Mouse (Mus musculus): ENCODE results near the gene Ythdf1.

Ythdf1 gene

DNA sequence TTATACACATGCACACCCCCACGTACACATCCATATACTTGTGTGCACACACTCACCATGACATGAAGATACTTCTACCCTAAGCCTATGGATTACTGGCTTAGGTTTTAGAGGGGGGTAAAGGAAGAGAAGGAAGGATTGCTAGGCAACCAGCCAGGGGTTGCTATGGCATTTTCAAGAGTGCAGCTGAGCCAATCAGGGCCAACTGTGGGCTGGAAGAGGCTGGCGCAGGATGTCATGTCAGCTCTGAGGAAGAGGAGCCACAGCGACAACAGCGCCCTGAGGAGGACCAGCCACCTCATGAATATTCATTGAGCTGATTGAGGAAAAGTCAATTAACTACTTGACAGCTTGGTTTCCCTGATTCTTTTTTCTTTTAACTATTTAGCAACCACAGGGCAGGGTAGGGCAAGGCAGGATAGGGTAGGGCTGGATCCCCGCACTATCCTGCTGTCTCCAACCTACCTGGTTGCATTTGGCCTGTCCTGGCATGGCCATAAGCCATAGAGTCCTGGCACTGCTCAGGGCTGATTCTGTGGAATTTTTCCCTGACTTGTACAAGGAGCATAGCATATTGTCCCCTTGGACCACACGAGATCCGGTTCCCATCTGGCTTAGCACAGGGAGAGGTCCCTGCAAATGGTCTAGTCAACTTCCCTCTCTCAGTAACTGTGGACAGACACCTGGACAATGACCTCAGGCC lies 41.2 kb downstream of the Ythdf1 start:
- no peak for DNase-seq (ENCODE audit: low spot score)

DNA sequence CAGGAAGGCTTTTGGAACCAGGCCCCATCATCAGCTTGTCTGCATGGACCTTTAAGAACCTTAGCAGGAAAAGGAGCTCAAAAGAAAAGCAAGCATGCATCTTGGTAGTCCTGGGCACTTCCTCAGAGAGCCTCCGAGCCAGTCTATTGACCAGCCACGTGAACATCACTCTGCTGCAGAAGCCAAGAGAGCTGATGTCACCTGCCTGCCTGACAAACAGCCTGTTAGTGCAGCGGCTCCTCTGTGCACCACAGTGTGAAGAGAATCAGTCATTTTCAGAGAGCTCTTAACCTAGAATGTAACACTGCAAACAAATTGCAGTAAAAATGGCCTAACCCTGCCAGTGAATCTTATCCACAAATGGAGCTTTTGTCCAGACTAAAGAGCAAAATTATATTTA lies 50.7 kb downstream of the Ythdf1 start:
- no peak for DNase-seq (ENCODE audit: low spot score)

DNA sequence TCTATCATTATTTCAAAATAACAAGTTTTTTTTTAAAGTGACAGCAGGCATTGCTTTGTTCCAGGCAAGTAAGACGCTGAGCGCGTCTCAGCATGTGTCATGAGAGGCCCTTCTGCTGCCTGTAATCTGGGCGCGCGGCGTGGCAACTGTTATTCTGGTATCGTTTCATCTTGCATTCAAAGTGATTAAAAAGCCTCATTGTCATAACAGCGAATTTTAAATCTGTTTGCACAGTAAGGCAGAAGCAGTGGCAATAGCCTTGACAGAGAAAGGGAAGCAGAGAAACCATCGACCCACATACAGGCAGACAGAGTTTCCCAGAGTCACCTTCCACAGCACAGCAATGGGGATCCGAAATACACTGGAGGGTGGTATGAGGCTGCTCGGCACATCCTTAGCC lies 59.2 kb downstream of the Ythdf1 start:
- no peak for DNase-seq (ENCODE audit: low spot score)

GRCm38 (mm10) chr2:180857121-180857520 lies 63.6 kb downstream of the Ythdf1 start:
- DNase-seq (ENCODE audit: low spot score): no peak

GRCm38 (mm10) chr2:180855005-180855544 lies 65.7 kb downstream of the Ythdf1 start:
- no peak for DNase-seq (ENCODE audit: low spot score)
